Mouse (Mus musculus) ES-Bruce4 (cell line): ENCODE results near the gene Asap3.

Source experiments
- CTCF ChIP-seq: IDR thresholded peaks from one replicate; pipeline ENCODE4 v1.8.1; 2011; ENCODE audit warnings: low read depth, low read length
- EP300 ChIP-seq: IDR thresholded peaks from 2 replicates; pipeline ENCODE4 v1.6.1; 2011; ENCODE audit warnings: low read depth, low read length; ENCODE audit not compliant: insufficient read depth

DNA sequence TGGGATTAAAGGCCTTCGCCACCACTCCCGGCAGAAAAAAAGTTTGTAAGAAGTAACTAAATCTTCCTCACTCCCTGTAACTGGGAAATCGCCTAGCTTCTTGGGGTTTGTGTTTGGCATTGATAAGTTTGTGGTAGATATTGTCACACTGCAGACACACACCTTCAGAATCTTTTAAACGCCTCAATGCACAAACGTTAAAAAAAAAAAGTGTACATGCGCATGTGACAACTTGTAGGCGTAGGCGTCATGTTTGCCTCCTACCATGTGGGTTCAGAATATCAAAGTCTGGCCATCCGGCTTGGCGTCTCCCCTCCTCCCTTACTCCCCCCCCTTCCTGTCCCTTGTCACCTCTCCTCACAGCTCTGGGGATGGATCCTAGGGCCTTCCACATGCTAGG is 50.5 kb downstream of the Asap3 start:
- no peak for TF ChIP-seq CTCF
- TF ChIP-seq EP300 = no peak
